Comparison of ENCODE assay signal across 26 mouse cellular contexts in genomic region chr4:130559220-130559619, GRCm38 (mm10). TPM values are rescaled to one million over a fixed set of nuclear protein-coding genes. Genes with fewer than 3 reads are reported as not detected.
DNase-seq lines count a peak whose midpoint lies in the region; ATAC-seq and TF ChIP-seq lines count a peak whose summit lies in the region.
"Had no signal": no experiment of that assay in that cellular context is flagged by ENCODE, and none has a peak within 500 bp of the region (broad histone marks: within the 10 kb centered on the region; RNA-seq: fewer than 3 reads in every experiment).

No protein-coding gene starts in this region.

- TF ChIP-seq CTCF in hindbrain, postnatal 0 days (IDR thresholded peaks at IDR 0.05; ENCODE audit: low read depth), result no peak
- no peak for TF ChIP-seq CTCF in thymus, adult 2 months (IDR thresholded peaks at IDR 0.05; ENCODE audit: borderline replicate concordance, control insufficient read depth, extremely low read depth, insufficient read depth, low read length, poor library complexity)

- H3K4me1 ChIP-seq in hindbrain, embryonic 12.5 days, result peaks cover 91% of the 10 kb centered on the region
- peaks cover 25% of the 10 kb centered on the region for H3K4me1 ChIP-seq in hindbrain, postnatal 0 days (ENCODE audit: insufficient read depth, low read length)
- peaks cover 35% of the 10 kb centered on the region for H3K4me1 ChIP-seq in neural tube, embryonic 11.5 days (ENCODE audit: control insufficient read depth, insufficient read depth, low read length)
- H3K4me1 ChIP-seq in thymus, adult 2 months (replicated peaks; ENCODE audit: control insufficient read depth, insufficient read depth, low read length), result no peaks in the 10 kb centered on the region
- H3K4me1 ChIP-seq: liver, embryonic 15.5 days had no signal

- no peak overlapping the region for H3K4me2 ChIP-seq in hindbrain, embryonic 12.5 days (replicated peaks)
- H3K4me2 ChIP-seq in hindbrain, postnatal 0 days (ENCODE audit: low read depth, low read length), result no peak overlapping the region
- no peak overlapping the region for H3K4me2 ChIP-seq in neural tube, embryonic 11.5 days (ENCODE audit: low read depth)
- H3K4me2 ChIP-seq: embryonic facial prominence, embryonic 13.5 days; forebrain, embryonic 15.5 days; heart, embryonic 12.5 days; kidney, embryonic 15.5 days; limb, embryonic 12.5 days; liver, embryonic 15.5 days; lung, embryonic 14.5 days had no signal

- no peak for DNase-seq in hindbrain, postnatal 0 days (ENCODE audit: low spot score)
- no peak for DNase-seq in neural tube, embryonic 11.5 days (ENCODE audit: low spot score)
- no peak for DNase-seq in neural tube, embryonic 10.5 days (ENCODE audit: extremely low spot score, low spot score)
- peak; percentile 93 for DNase-seq in R1 (ENCODE audit: low read depth, low spot score)
- DNase-seq in thymus, adult 2 months, result no peak
- no peak for DNase-seq in layer of hippocampus, adult 9-10 months (ENCODE audit: low spot score)
- DNase-seq: adrenal gland, postnatal 25 days; B cell, adult 2 months; heart, adult 2 months; heart, postnatal 4 days; kidney, adult 18-20 months; kidney, postnatal 25 days; lung, embryonic 14.5 days; lung, postnatal 14 days; right cerebral cortex, postnatal 4 days; thymus, postnatal 25 days had no signal

- ATAC-seq in hindbrain, embryonic 12.5 days (ENCODE audit: low FRiP score), result no peak
- no peak for ATAC-seq in hindbrain, postnatal 0 days
- no peak for ATAC-seq in neural tube, embryonic 11.5 days (ENCODE audit: insufficient read depth, low FRiP score, low TSS enrichment)
- ATAC-seq: forebrain, embryonic 15.5 days; Patski had no signal

- H3K27ac ChIP-seq in hindbrain, embryonic 12.5 days, result 0 out of 2 replicates have a peak overlapping the region, but pooled peaks have one; percentile 81
- no peak overlapping the region for H3K27ac ChIP-seq in hindbrain, postnatal 0 days
- H3K27ac ChIP-seq in neural tube, embryonic 11.5 days (ENCODE audit: low read depth, low read length), result 0 out of 2 replicates have a peak overlapping the region, but pooled peaks have one; percentile 29
- H3K27ac ChIP-seq in thymus, adult 2 months (ENCODE audit: control insufficient read depth, insufficient read depth, low read length), result no peak overlapping the region
- H3K27ac ChIP-seq: embryonic facial prominence, embryonic 13.5 days; forebrain, embryonic 10.5 days; forebrain, embryonic 15.5 days; heart, adult 2 months; kidney, embryonic 15.5 days; left cerebral cortex, adult 2 months; limb, embryonic 12.5 days; liver, embryonic 15.5 days had no signal

- 74% methylated on average over 3 of the region's 3 CpGs for WGBS in hindbrain, embryonic 12.5 days
- WGBS in hindbrain, postnatal 0 days, result 71% methylated on average over 3 of the region's 3 CpGs
- 75% methylated on average over 3 of the region's 3 CpGs for WGBS in neural tube, embryonic 11.5 days
- 93% methylated on average over 3 of the region's 3 CpGs for WGBS in thymus, adult 2 months

- peaks cover 8% of the 10 kb centered on the region for H3K36me3 ChIP-seq in hindbrain, embryonic 12.5 days
- no peaks in the 10 kb centered on the region for H3K36me3 ChIP-seq in hindbrain, postnatal 0 days (ENCODE audit: insufficient read depth, low read length)
- no peaks in the 10 kb centered on the region for H3K36me3 ChIP-seq in neural tube, embryonic 11.5 days (ENCODE audit: control insufficient read depth, insufficient read depth, low read length)
- H3K36me3 ChIP-seq in thymus, adult 2 months (ENCODE audit: control insufficient read depth, insufficient read depth, low read length), result no peaks in the 10 kb centered on the region
- H3K36me3 ChIP-seq: embryonic facial prominence, embryonic 13.5 days; forebrain, embryonic 15.5 days; heart, embryonic 12.5 days; kidney, embryonic 15.5 days; liver, embryonic 15.5 days had no signal

- no peak for TF ChIP-seq POLR2A in thymus, adult 2 months (IDR thresholded peaks at IDR 0.05; ENCODE audit: control insufficient read depth, extremely low read depth, insufficient read depth, low read length, poor library complexity)

- no peak overlapping the region for H3K9ac ChIP-seq in hindbrain, embryonic 12.5 days
- H3K9ac ChIP-seq in hindbrain, postnatal 0 days (replicated peaks; ENCODE audit: low read length), result no peak overlapping the region
- H3K9ac ChIP-seq in neural tube, embryonic 11.5 days (ENCODE audit: low read length), result no peak overlapping the region
- H3K9ac ChIP-seq: embryonic facial prominence, embryonic 13.5 days; forebrain, embryonic 15.5 days; heart, embryonic 12.5 days; kidney, embryonic 15.5 days; limb, embryonic 12.5 days; liver, embryonic 15.5 days; lung, embryonic 14.5 days had no signal

- no peak overlapping the region for H3K4me3 ChIP-seq in hindbrain, embryonic 12.5 days
- H3K4me3 ChIP-seq in hindbrain, postnatal 0 days (ENCODE audit: low read length), result no peak overlapping the region
- no peak overlapping the region for H3K4me3 ChIP-seq in neural tube, embryonic 11.5 days (ENCODE audit: low read depth, low read length)
- H3K4me3 ChIP-seq in thymus, adult 2 months (ENCODE audit: control insufficient read depth, insufficient read depth, low read length), result no peak overlapping the region
- H3K4me3 ChIP-seq: embryonic facial prominence, embryonic 13.5 days; forebrain, embryonic 10.5 days; forebrain, embryonic 15.5 days; heart, adult 2 months; heart, embryonic 12.5 days; kidney, embryonic 15.5 days; left cerebral cortex, adult 2 months; limb, embryonic 12.5 days; liver, embryonic 15.5 days had no signal

- 0 out of 2 replicates have a peak, but pooled peaks cover 4% of the 10 kb centered on the region for H3K27me3 ChIP-seq in hindbrain, embryonic 12.5 days
- H3K27me3 ChIP-seq in hindbrain, postnatal 0 days (ENCODE audit: insufficient read depth, low read length), result no peaks in the 10 kb centered on the region
- H3K27me3 ChIP-seq in neural tube, embryonic 11.5 days (ENCODE audit: control insufficient read depth, insufficient read depth, low read length), result no peaks in the 10 kb centered on the region
- no peaks in the 10 kb centered on the region for H3K27me3 ChIP-seq in thymus, adult 2 months (ENCODE audit: control insufficient read depth, insufficient read depth, low read length)
- H3K27me3 ChIP-seq: forebrain, embryonic 15.5 days; heart, embryonic 12.5 days; kidney, embryonic 15.5 days; limb, embryonic 12.5 days; Patski had no signal

- no peaks in the 10 kb centered on the region for H3K9me3 ChIP-seq in hindbrain, embryonic 12.5 days (replicated peaks)
- H3K9me3 ChIP-seq in hindbrain, postnatal 0 days (ENCODE audit: low read length), result no peaks in the 10 kb centered on the region
- no peaks in the 10 kb centered on the region for H3K9me3 ChIP-seq in neural tube, embryonic 11.5 days (ENCODE audit: control insufficient read depth, low read length)
- H3K9me3 ChIP-seq: embryonic facial prominence, embryonic 13.5 days; forebrain, embryonic 10.5 days; forebrain, embryonic 15.5 days; heart, embryonic 12.5 days; kidney, embryonic 15.5 days; limb, embryonic 12.5 days; liver, embryonic 15.5 days had no signal

RNA-seq across cellular contexts. Expression of gene Nkain1, which starts 14.8 kb away (rescaled TPM):
- polyA plus RNA-seq in hindbrain, embryonic 12.5 days (2016; fragmentation: Nextera tagmentation; extraction: Ambion mirVana), result 13.9 and 16.2 TPM in 2 replicates
- total RNA-seq in hindbrain, postnatal 0 days (2014; rRNA removed), result 313 and 323 TPM in 2 replicates
- polyA plus RNA-seq in hindbrain, postnatal 0 days (2015; fragmentation: Nextera tagmentation; extraction: Ambion mirVana), result 10.1 and 10.2 TPM in 2 replicates
- polyA plus RNA-seq in neural tube, embryonic 11.5 days (2014; fragmentation: Nextera tagmentation; extraction: Ambion mirVana), result 19.1 and 21.0 TPM in 2 replicates
- polyA plus RNA-seq in thymus, adult 2 months (2012; rRNA removed), result 2.4 and 2.9 TPM in 2 replicates
- polyA plus RNA-seq: liver, embryonic 15.5 days had no signal

Comparison
In these comparisons a context has a peak if more than half of its experiments do, and no peak if none do; other contexts are left out.
1. H3K27ac ChIP-seq: peak in hindbrain, embryonic 12.5 days (single experiment) and neural tube, embryonic 11.5 days (single experiment); none in hindbrain, postnatal 0 days (single experiment) and thymus, adult 2 months (single experiment).